Mouse (Mus musculus) ES-Bruce4 (cell line): Measurements from ENCODE around the gene Gpc1. TPM values are rescaled to one million over a fixed set of nuclear protein-coding genes. Genes with fewer than 3 reads are reported as not detected.

Experiments
- H3K27ac ChIP-seq: 2 replicates; pipeline ENCODE4 v1.5.1; 2012; ENCODE audit warnings: low read length, inconsistent platforms; ENCODE audit not compliant: insufficient read depth
- H3K27me3 ChIP-seq: 2 replicates; pipeline ENCODE4 v1.6.1; 2012; ENCODE audit warnings: mild to moderate bottlenecking, low read length, inconsistent platforms; ENCODE audit not compliant: control insufficient read depth, poor library complexity, insufficient read depth, severe bottlenecking
- H3K36me3 ChIP-seq: 2 replicates; pipeline ENCODE4 v1.6.1; 2012; ENCODE audit warnings: inconsistent platforms, mild to moderate bottlenecking, low read length, moderate library complexity; ENCODE audit not compliant: control insufficient read depth, poor library complexity, insufficient read depth, severe bottlenecking
- H3K4me1 ChIP-seq: one replicate; pipeline ENCODE4 v1.8.1; 2011; ENCODE audit warnings: low read length; ENCODE audit not compliant: control insufficient read depth, insufficient read depth
- H3K4me3 ChIP-seq: 2 replicates; pipeline ENCODE4 v1.5.1; 2011; ENCODE audit warnings: low read depth, mild to moderate bottlenecking, low read length
- H3K9ac ChIP-seq: 2 replicates; pipeline ENCODE4 v1.6.1; 2012; ENCODE audit warnings: low read depth, mild to moderate bottlenecking, inconsistent platforms; ENCODE audit not compliant: poor library complexity, severe bottlenecking
- H3K9me3 ChIP-seq: replicated peaks from 2 replicates; pipeline ENCODE4 v1.6.1; 2012; ENCODE audit warnings: mild to moderate bottlenecking, low read length, inconsistent platforms; ENCODE audit not compliant: control insufficient read depth, poor library complexity, insufficient read depth, severe bottlenecking
- CTCF ChIP-seq: IDR thresholded peaks from one replicate; pipeline ENCODE4 v1.8.1; 2011; ENCODE audit warnings: low read depth, low read length
- EP300 ChIP-seq: IDR thresholded peaks from 2 replicates; pipeline ENCODE4 v1.6.1; 2011; ENCODE audit warnings: low read depth, low read length; ENCODE audit not compliant: insufficient read depth
- POLR2A ChIP-seq: IDR thresholded peaks from one replicate; pipeline ENCODE4 v1.8.1; 2011; ENCODE audit warnings: low read length; ENCODE audit not compliant: insufficient read depth
- polyA plus RNA-seq: library from polyadenylated mRNA; stranded (reverse); fragments of >200 nt; gene quantifications from 2 replicates; pipeline ENCODE4 v1.2.4, GENCODE M21; 2011; ENCODE audit warnings: low read depth; ENCODE audit not compliant: missing spikeins, insufficient read depth, insufficient read length

Gene Gpc1
- polyA plus RNA-seq, 1 experiment = 30.5 TPM

DNA sequence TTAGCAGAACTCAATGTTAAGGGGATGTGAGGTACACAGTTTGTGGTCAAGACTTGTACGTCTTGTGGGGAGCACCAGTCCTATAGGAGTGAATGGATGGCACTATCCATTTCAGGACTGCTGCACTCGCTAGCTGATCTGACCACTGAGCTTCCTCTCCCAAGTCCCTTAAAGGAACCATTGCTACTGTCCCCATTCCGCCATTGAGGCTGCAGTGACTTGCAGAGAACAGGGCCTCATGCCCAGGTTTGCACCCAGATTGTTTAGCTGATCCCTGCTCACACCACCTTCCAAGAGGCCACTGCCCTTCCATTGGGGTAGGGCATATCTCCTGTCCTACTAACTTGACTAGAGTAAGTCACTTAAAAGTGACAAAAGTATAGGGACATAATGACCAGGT lies 77.2 kb downstream of the Gpc1 start:
- TF ChIP-seq EP300 (no peak), POLR2A (no peak), CTCF (no peak)
- H3K4me1 ChIP-seq = no peaks in the 10 kb centered on the region

DNA sequence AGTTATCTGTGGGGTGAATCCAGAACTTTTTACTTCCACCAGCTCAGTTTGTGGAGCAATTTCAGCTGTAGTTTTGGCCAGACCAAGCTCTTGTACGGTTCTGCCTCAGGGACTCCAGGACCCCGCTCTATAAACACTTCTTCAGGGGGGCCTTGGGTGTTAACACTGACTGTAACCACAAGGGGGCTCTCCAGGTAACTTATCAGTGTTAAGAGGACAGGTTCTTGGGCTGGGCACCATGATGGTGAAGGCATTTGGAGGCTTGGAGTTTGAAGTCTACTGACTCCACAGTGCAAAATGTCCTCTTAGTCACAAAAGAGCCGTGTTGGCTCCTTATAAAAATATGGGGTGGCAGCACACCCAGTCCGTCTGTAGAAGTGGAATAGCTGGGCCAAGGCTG lies 77.6 kb downstream of the Gpc1 start:
- Histone ChIP-seq H3K27me3 (no peaks in the 10 kb centered on the region), H3K4me1 (no peaks in the 10 kb centered on the region)
- TF ChIP-seq CTCF (no peak), POLR2A (no peak), EP300 (no peak)

More for the DNA sequence above, 77.2 kb downstream of the Gpc1 start:
- Histone ChIP-seq H3K27me3 (no peaks in the 10 kb centered on the region), H3K27ac (no peak overlapping the region), H3K36me3 (no peaks in the 10 kb centered on the region), H3K9ac (no peak overlapping the region), H3K4me3 (no peak overlapping the region), H3K9me3 (no peaks in the 10 kb centered on the region)

More for the DNA sequence above, 77.6 kb downstream of the Gpc1 start:
- Histone ChIP-seq H3K9me3 (no peaks in the 10 kb centered on the region), H3K4me3 (no peak overlapping the region), H3K27ac (no peak overlapping the region), H3K36me3 (no peaks in the 10 kb centered on the region), H3K9ac (no peak overlapping the region)

Other genes with a start within 250 kb of the Gpc1 start
- gene Olfr1412, start 245.9 kb upstream of the Gpc1 start, polyA plus RNA-seq = not detected in 2 replicates
- gene Olfr1411, start 237.2 kb upstream of the Gpc1 start, polyA plus RNA-seq = not detected in 2 replicates
- gene Olfr1410, start 225.9 kb upstream of the Gpc1 start, polyA plus RNA-seq = not detected in 2 replicates
- gene Olfr12, start 213.9 kb upstream of the Gpc1 start, polyA plus RNA-seq = not detected in 2 replicates
- gene Cops9, start 189.7 kb upstream of the Gpc1 start, polyA plus RNA-seq = 107 and 119 TPM in 2 replicates
- gene Otos, start 182.8 kb upstream of the Gpc1 start, polyA plus RNA-seq = not detected in 2 replicates
- not detected in 2 replicates for gene Ankmy1, start 71.3 kb downstream of the Gpc1 start, polyA plus RNA-seq
- 0.76 and 0.85 TPM in 2 replicates for gene Dusp28, start 75.3 kb downstream of the Gpc1 start, polyA plus RNA-seq
- gene Rnpepl1, start 79.1 kb downstream of the Gpc1 start, polyA plus RNA-seq = 31.1 and 39.0 TPM in 2 replicates
- 17.1 and 17.9 TPM in 2 replicates for gene Capn10, start 102.7 kb downstream of the Gpc1 start, polyA plus RNA-seq
- 0.17 TPM in 1 of 2 replicates, not detected in the other for gene Gpr35, start 119.2 kb downstream of the Gpc1 start, polyA plus RNA-seq
- gene Aqp12, start 174.7 kb downstream of the Gpc1 start, polyA plus RNA-seq = not detected in 2 replicates